Mouse (Mus musculus): ENCODE measurements around the gene Gm1113.

Gene Gm1113

GRCm38 (mm10) chr9:35474104-35474724, 43.9 kb downstream of the Gm1113 start:
- no peak for DNase-seq

GRCm38 (mm10) chr9:35468913-35469312, 49.2 kb downstream of the Gm1113 start:
- DNase-seq, result no peak

GRCm38 (mm10) chr9:35467264-35467817, 50.7 kb downstream of the Gm1113 start:
- DNase-seq, result no peak

- no peak for DNase-seq
Measured at GRCm38 (mm10) chr9:35459594-35459993, 58.5 kb downstream of the Gm1113 start.
